Mouse (Mus musculus) layer of hippocampus, adult 18-20 months (tissue): ENCODE data around the gene B4galt3. TPM values are rescaled to one million over a fixed set of nuclear protein-coding genes. Genes with fewer than 3 reads are reported as not detected.
"Not testable (repeated sequence)": the region's sequence is repeated elsewhere in the genome, so short reads cannot be mapped to it uniquely, and the experiment has no call there.

ENCODE experiments used
- DNase-seq, 2 experiments: peaks; one replicate each; pipeline ENCODE4 v3.0.0; 2022; ENCODE audit warnings: low spot score in 2 of 2
- total RNA-seq, 2 experiments: library from RNA; stranded (reverse); gene quantifications; 2 replicates each; pipeline ENCODE4 v1.2.3; 2021

The B4galt3 gene
- total RNA-seq, 2 experiments from 2014 or later, result 71.0 to 71.4 TPM

- DNase-seq, result peak in 1 of 2 experiments; percentile 3
Measured at GRCm38 (mm10) chr1:171283188-171284160, 13.3 kb downstream of the B4galt3 start.

GRCm38 (mm10) chr1:171284491-171284890, 14.4 kb downstream of the B4galt3 start:
- DNase-seq, result no peak

GRCm38 (mm10) chr1:171285096-171285892, 15.2 kb downstream of the B4galt3 start:
- peak in 1 of 2 experiments; percentile 1 for DNase-seq

GRCm38 (mm10) chr1:171286517-171286916, 16.4 kb downstream of the B4galt3 start:
- DNase-seq, result no peak

GRCm38 (mm10) chr1:171287136-171288081, 17.3 kb downstream of the B4galt3 start, which contains the start of gene Usp21:
Gene Usp21, minus strand, starts transcription at chr1:171287991.
- DNase-seq, result peak; percentile 94 to 97

- DNase-seq, result no peak
Measured at GRCm38 (mm10) chr1:171288328-171288727, 18.2 kb downstream of the B4galt3 start.

GRCm38 (mm10) chr1:171293351-171293750, 23.2 kb downstream of the B4galt3 start:
- DNase-seq, result no peak

GRCm38 (mm10) chr1:171293906-171294297, 23.8 kb downstream of the B4galt3 start:
- DNase-seq, result no peak

GRCm38 (mm10) chr1:171294298-171295062, 24.4 kb downstream of the B4galt3 start, which contains the start of gene Ufc1:
Gene Ufc1, minus strand, starts transcription at chr1:171295024.
- DNase-seq, result peak; percentile 76 to 92

GRCm38 (mm10) chr1:171295063-171295402, 24.9 kb downstream of the B4galt3 start:
- DNase-seq, result no peak

GRCm38 (mm10) chr1:171298226-171298625, 28.1 kb downstream of the B4galt3 start:
- no peak for DNase-seq

- not testable (repeated sequence) for DNase-seq
Measured at GRCm38 (mm10) chr1:171306157-171306556, 36.0 kb downstream of the B4galt3 start.

GRCm38 (mm10) chr1:171309321-171309720, 39.2 kb downstream of the B4galt3 start:
- DNase-seq, result no peak

- DNase-seq, result no peak
Measured at GRCm38 (mm10) chr1:171319748-171320147, 49.6 kb downstream of the B4galt3 start.

- no peak for DNase-seq
Measured at GRCm38 (mm10) chr1:171320151-171320550, 50.0 kb downstream of the B4galt3 start.

GRCm38 (mm10) chr1:171321415-171321814, 51.3 kb downstream of the B4galt3 start:
- DNase-seq, result no peak

GRCm38 (mm10) chr1:171322012-171322411, 51.9 kb downstream of the B4galt3 start:
- DNase-seq, result no peak

GRCm38 (mm10) chr1:171325571-171325970, 55.4 kb downstream of the B4galt3 start:
- DNase-seq, result no peak
